Mouse (Mus musculus): ENCODE results near the gene Iqgap2. TPM values are rescaled to one million over a fixed set of nuclear protein-coding genes. Genes with fewer than 3 reads are reported as not detected.

The Iqgap2 gene
- polyA plus RNA-seq, 1 experiment from 2014 or later = 4.0 TPM

DNA sequence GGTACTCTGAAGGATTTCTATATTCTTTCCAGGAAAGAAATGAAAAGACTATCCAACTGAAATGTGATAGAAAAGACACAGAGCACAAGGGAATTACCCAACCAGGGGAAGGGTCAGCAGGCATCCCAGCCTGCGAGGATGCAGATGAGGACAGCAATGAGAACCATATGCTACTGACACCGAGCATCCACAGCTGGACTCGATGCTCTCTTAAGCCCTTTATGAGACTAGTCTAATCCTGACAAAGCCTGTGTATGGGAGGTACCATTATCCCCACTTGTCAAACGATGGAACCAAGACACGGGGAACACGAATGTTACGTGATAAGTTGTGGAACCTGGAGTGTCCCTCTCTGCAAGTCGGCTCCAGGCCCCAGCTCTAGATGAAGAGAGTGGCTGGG is 29.5 kb downstream of the Iqgap2 start:
- H3K4me3 ChIP-seq (replicated peaks; ENCODE audit: low read length) = no peak overlapping the region
- no peaks in the 10 kb centered on the region for H3K4me1 ChIP-seq (replicated peaks; ENCODE audit: control insufficient read depth, insufficient read depth, low read length)
- no peak overlapping the region for H3K27ac ChIP-seq (ENCODE audit: low read length)
- no peak overlapping the region for H3K9ac ChIP-seq (replicated peaks; ENCODE audit: low read depth, low read length)
- WGBS = 90% methylated on average over 8 of the region's 8 CpGs
- no peaks in the 10 kb centered on the region for H3K9me3 ChIP-seq (ENCODE audit: control insufficient read depth, low read length)
- no peak overlapping the region for H3K4me2 ChIP-seq (ENCODE audit: low read length)
- H3K36me3 ChIP-seq (ENCODE audit: control insufficient read depth, insufficient read depth) = no peaks in the 10 kb centered on the region
- H3K27me3 ChIP-seq (replicated peaks; ENCODE audit: control insufficient read depth, insufficient read depth, low read length) = no peaks in the 10 kb centered on the region
- no peak for ATAC-seq

DNA sequence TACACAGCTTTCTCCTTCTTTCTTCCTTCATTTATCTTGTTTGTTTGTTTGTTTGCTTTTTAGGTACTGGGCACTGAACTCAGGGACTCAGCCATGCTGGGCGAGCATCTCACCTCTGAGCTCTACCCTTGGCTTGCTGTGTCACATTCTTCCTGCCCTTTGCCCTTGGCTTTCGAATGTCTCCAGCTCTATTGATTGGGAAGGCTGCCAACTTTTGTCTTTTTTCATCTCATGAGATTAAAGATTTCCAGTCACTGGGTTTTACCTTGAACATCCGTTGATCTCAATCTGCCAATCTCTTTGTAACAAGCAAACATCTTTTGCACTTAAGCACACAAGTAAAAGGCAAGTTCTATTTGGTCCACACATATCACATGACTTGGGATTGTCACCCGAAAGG is 32.5 kb downstream of the Iqgap2 start:
- Histone ChIP-seq H3K9ac (replicated peaks; ENCODE audit: low read depth, low read length) (no peak overlapping the region), H3K36me3 (ENCODE audit: control insufficient read depth, insufficient read depth) (no peaks in the 10 kb centered on the region), H3K27me3 (replicated peaks; ENCODE audit: control insufficient read depth, insufficient read depth, low read length) (no peaks in the 10 kb centered on the region), H3K4me3 (replicated peaks; ENCODE audit: low read length) (no peak overlapping the region), H3K9me3 (ENCODE audit: control insufficient read depth, low read length) (no peaks in the 10 kb centered on the region), H3K27ac (ENCODE audit: low read length) (no peak overlapping the region), H3K4me2 (ENCODE audit: low read length) (no peak overlapping the region), H3K4me1 (replicated peaks; ENCODE audit: control insufficient read depth, insufficient read depth, low read length) (no peaks in the 10 kb centered on the region)
- 68% methylated on average over 4 of the region's 4 CpGs for WGBS
- ATAC-seq = no peak

DNA sequence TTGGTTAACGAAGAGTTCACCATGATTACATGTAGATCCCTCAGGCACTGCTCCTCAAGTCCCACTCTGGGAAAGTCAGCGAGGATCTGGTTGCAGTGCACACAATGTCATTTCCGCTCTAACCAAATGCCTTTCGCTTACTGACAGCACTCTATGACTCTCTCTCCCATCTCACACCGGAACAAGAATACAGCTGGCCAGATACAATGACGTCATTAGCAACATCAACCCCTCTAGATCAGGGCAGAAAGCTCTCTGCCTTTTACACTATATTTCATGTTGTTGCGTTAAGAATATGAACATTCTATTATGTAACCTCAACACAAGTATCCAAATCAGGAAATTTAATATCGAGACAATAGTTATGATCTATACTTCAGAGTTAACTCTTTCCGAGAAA is 32.9 kb downstream of the Iqgap2 start:
- H3K4me2 ChIP-seq (ENCODE audit: low read length) = no peak overlapping the region
- H3K27ac ChIP-seq (ENCODE audit: low read length) = no peak overlapping the region
- no peak for ATAC-seq
- no peaks in the 10 kb centered on the region for H3K9me3 ChIP-seq (ENCODE audit: control insufficient read depth, low read length)
- no peak overlapping the region for H3K4me3 ChIP-seq (replicated peaks; ENCODE audit: low read length)
- 88% methylated on average over 9 of the region's 9 CpGs for WGBS
- H3K27me3 ChIP-seq (replicated peaks; ENCODE audit: control insufficient read depth, insufficient read depth, low read length) = no peaks in the 10 kb centered on the region
- H3K36me3 ChIP-seq (ENCODE audit: control insufficient read depth, insufficient read depth) = no peaks in the 10 kb centered on the region
- H3K4me1 ChIP-seq (replicated peaks; ENCODE audit: control insufficient read depth, insufficient read depth, low read length) = no peaks in the 10 kb centered on the region
- no peak overlapping the region for H3K9ac ChIP-seq (replicated peaks; ENCODE audit: low read depth, low read length)

DNA sequence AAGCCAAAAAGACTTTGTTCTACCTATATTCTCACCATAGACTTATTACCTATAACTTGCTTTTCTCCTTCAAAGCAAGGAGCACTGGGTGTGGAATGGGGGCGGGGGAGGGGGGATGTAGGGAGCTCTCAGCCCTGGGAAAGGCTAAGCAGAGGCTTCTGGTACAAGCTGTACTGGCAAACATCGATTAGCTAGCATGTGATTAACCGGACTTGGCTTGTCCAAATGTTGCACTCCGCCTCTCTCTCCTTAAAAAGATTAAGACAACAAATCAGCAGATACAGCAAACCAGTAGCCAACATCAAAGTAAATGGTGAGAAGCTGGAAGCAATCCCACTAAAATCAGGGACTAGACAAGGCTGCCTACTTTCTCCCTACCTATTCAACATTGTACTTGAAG is 36.2 kb downstream of the Iqgap2 start:
- Histone ChIP-seq H3K4me1 (replicated peaks; ENCODE audit: control insufficient read depth, insufficient read depth, low read length) (no peaks in the 10 kb centered on the region; the same call in 1 of the 2 replicates), H3K4me2 (ENCODE audit: low read length) (no peak overlapping the region), H3K4me3 (replicated peaks; ENCODE audit: low read length) (no peak overlapping the region), H3K9me3 (ENCODE audit: control insufficient read depth, low read length) (no peaks in the 10 kb centered on the region), H3K27ac (ENCODE audit: low read length) (no peak overlapping the region), H3K27me3 (replicated peaks; ENCODE audit: control insufficient read depth, insufficient read depth, low read length) (no peaks in the 10 kb centered on the region), H3K36me3 (ENCODE audit: control insufficient read depth, insufficient read depth) (no peaks in the 10 kb centered on the region), H3K9ac (replicated peaks; ENCODE audit: low read depth, low read length) (no peak overlapping the region)
- 84% methylated on average over 4 of the region's 4 CpGs for WGBS
- ATAC-seq = no peak

DNA sequence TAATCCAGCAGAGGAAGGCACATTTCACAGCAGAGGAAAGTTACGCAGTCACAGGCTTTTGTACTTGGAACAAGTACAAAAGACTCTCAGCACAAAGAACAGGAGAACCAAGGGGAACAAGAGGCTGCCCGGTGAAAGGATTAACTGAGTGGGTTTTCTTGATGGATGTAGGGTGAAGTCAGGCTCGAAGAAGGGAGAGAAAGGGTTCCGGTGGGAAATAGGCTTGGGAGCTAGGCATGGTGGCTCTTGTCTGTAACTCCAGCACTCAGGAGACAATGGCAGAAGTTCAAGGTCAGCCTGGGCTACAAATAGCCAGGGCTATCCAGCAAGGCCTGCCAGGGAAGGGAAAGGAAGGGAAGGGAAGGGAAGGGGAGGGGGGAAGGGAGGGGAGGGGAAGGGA is 40.1 kb downstream of the Iqgap2 start:
- 7% methylated on average over 4 of the region's 4 CpGs for WGBS

DNA sequence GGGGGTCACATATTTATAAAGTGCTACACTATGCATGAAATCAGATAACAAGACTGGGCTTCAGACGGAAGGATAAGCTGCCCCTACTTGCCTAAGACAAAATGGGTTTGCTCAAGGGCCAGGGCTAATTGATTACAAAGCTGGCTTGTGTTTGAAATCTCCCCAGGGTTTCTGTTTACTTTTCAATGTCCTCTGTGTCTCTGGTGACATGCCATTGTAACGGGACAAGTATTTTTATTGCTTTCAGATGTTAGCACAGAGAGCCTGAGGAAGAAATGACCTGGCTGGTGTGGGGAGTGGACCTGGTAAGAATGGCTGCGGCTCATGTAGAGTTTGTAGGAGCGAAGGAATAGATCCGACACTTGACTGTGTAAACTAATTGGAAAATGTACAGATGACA is 41.3 kb downstream of the Iqgap2 start:
- no peak for ATAC-seq
- Histone ChIP-seq H3K4me1 (replicated peaks; ENCODE audit: control insufficient read depth, insufficient read depth, low read length) (peaks cover 10% of the 10 kb centered on the region), H3K9ac (replicated peaks; ENCODE audit: low read depth, low read length) (no peak overlapping the region), H3K27ac (ENCODE audit: low read length) (no peak overlapping the region), H3K27me3 (replicated peaks; ENCODE audit: control insufficient read depth, insufficient read depth, low read length) (no peaks in the 10 kb centered on the region), H3K4me2 (ENCODE audit: low read length) (no peak overlapping the region), H3K36me3 (ENCODE audit: control insufficient read depth, insufficient read depth) (no peaks in the 10 kb centered on the region), H3K4me3 (replicated peaks; ENCODE audit: low read length) (no peak overlapping the region), H3K9me3 (ENCODE audit: control insufficient read depth, low read length) (no peaks in the 10 kb centered on the region)
- 58% methylated on average over 5 of the region's 5 CpGs for WGBS

More for the DNA sequence above, 40.1 kb downstream of the Iqgap2 start:
- no peak overlapping the region for H3K4me3 ChIP-seq (replicated peaks; ENCODE audit: low read length)
- H3K27ac ChIP-seq (ENCODE audit: low read length) = no peak overlapping the region
- no peak for ATAC-seq
- H3K36me3 ChIP-seq (ENCODE audit: control insufficient read depth, insufficient read depth) = no peaks in the 10 kb centered on the region
- H3K27me3 ChIP-seq (replicated peaks; ENCODE audit: control insufficient read depth, insufficient read depth, low read length) = no peaks in the 10 kb centered on the region
- no peak overlapping the region for H3K9ac ChIP-seq (replicated peaks; ENCODE audit: low read depth, low read length)
- no peak overlapping the region for H3K4me2 ChIP-seq (ENCODE audit: low read length)
- no peaks in the 10 kb centered on the region for H3K9me3 ChIP-seq (ENCODE audit: control insufficient read depth, low read length)
- peaks cover 10% of the 10 kb centered on the region for H3K4me1 ChIP-seq (replicated peaks; ENCODE audit: control insufficient read depth, insufficient read depth, low read length)

DNA sequence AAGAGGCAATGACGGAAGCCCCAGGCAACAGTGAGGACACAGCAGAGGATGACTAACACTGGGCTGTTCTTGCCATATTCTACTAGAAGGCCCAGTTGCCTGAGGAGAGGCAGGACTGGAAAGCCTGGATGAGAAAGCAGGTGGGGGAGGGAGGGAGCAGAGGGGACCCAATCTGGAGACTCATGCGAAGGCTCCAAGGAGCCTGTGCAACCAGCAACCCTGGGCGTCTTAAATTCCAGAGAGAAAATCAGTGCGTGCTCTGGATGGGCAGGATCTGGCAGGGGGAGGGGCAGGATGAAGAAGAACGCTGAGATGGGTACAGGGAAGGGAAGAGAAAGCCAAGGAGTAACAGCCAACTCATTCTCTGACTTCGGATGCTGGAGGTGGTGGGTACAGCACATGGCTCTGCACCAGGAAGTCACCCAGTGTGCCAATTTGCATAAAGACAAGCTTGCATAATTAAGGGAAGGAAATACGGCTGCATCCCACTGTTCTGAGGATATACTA is 42.2 kb downstream of the Iqgap2 start:
- Histone ChIP-seq H3K4me2 (ENCODE audit: low read length) (peak overlapping the region; percentile 42), H3K9me3 (ENCODE audit: control insufficient read depth, low read length) (no peaks in the 10 kb centered on the region), H3K36me3 (ENCODE audit: control insufficient read depth, insufficient read depth) (no peaks in the 10 kb centered on the region), H3K4me1 (replicated peaks; ENCODE audit: control insufficient read depth, insufficient read depth, low read length) (peaks cover 10% of the 10 kb centered on the region), H3K27ac (ENCODE audit: low read length) (peak overlapping the region; percentile 20; the same call in 1 of the 2 replicates), H3K9ac (replicated peaks; ENCODE audit: low read depth, low read length) (no peak overlapping the region), H3K4me3 (replicated peaks; ENCODE audit: low read length) (0 out of 2 replicates have a peak overlapping the region, but pooled peaks have one; percentile 12), H3K27me3 (replicated peaks; ENCODE audit: control insufficient read depth, insufficient read depth, low read length) (no peaks in the 10 kb centered on the region)
- peak; percentile 87 for ATAC-seq
- 31% methylated on average over 7 of the region's 7 CpGs for WGBS

DNA sequence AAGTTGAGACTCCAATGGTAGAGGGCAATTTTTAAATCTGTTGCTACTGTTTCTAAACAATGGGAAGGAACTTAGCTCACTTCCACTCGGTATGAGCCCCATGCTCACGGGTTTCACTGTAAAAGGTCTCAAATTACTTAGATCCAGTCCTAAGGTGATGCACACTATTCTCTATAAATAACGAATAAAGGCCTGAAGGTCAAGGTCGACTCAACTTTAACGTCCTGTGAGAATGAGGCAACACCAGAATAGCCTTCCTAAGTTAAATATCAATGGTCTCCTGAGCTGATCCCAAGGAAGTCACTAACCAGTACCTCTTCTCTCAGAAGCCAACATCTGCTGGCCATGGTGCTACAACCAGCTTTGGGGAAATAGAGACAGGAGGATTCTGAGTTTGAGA is 45.4 kb downstream of the Iqgap2 start:
- H3K27ac ChIP-seq (ENCODE audit: low read length) = no peak overlapping the region
- no peaks in the 10 kb centered on the region for H3K36me3 ChIP-seq (ENCODE audit: control insufficient read depth, insufficient read depth)
- no peaks in the 10 kb centered on the region for H3K9me3 ChIP-seq (ENCODE audit: control insufficient read depth, low read length)
- 81% methylated on average over 5 of the region's 5 CpGs for WGBS
- no peak overlapping the region for H3K4me2 ChIP-seq (ENCODE audit: low read length)
- peaks cover 10% of the 10 kb centered on the region for H3K4me1 ChIP-seq (replicated peaks; ENCODE audit: control insufficient read depth, insufficient read depth, low read length)
- H3K27me3 ChIP-seq (replicated peaks; ENCODE audit: control insufficient read depth, insufficient read depth, low read length) = no peaks in the 10 kb centered on the region
- H3K9ac ChIP-seq (replicated peaks; ENCODE audit: low read depth, low read length) = no peak overlapping the region
- no peak overlapping the region for H3K4me3 ChIP-seq (replicated peaks; ENCODE audit: low read length)
- no peak for ATAC-seq

DNA sequence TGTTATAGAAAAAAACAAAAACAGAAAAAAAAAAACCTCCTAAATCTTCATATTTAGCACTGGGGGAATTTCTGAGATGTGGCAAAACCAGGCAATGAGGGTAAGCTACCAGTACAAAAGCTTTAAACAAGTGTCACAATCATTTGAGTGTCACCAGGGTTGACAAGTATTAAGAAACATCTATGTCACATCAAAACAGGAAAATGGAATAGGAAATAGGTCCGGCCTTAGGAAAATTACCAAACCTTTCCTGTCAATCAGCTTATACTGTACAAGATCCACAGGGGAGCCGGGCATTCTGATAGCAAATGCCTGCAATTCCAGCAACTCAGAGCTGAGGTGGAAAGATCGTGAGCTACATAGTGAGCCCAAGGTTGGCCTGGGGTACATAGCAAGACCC is 46.8 kb downstream of the Iqgap2 start:
- Histone ChIP-seq H3K36me3 (ENCODE audit: control insufficient read depth, insufficient read depth) (no peaks in the 10 kb centered on the region), H3K27ac (ENCODE audit: low read length) (no peak overlapping the region), H3K4me3 (replicated peaks; ENCODE audit: low read length) (no peak overlapping the region), H3K4me2 (ENCODE audit: low read length) (no peak overlapping the region), H3K27me3 (replicated peaks; ENCODE audit: control insufficient read depth, insufficient read depth, low read length) (no peaks in the 10 kb centered on the region), H3K4me1 (replicated peaks; ENCODE audit: control insufficient read depth, insufficient read depth, low read length) (peaks cover 5% of the 10 kb centered on the region), H3K9ac (replicated peaks; ENCODE audit: low read depth, low read length) (no peak overlapping the region), H3K9me3 (ENCODE audit: control insufficient read depth, low read length) (no peaks in the 10 kb centered on the region)
- ATAC-seq = no peak
- WGBS = 85% methylated on average over 3 of the region's 3 CpGs

DNA sequence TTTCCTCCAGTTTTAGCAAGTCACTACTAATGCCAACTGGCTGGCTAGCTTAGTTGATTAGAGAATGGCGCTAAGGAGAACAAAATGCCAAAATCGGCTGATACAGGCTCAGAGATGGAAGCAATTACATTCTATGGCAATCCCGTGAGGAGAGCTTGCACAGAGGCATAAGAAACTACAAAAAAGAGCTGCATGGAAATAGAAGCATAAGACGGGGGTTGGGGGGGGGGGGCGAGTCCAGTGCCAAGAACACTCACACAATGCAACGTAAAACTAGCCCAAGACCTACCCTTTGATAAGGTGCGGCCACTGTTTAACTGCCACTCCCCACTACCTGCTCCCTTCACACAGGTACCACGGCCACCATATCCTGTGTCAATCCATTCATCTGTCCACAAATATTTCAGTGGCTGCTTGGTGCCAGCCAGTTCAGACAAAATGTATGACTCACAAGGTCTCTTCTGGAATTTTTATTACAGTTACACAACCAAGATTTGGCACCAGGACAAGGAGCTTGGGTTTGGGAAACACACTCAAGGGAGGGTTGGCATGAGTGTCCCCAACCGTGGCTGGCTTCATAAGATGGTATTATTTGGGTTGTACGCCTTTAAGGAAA is 48.2 kb downstream of the Iqgap2 start:
- Histone ChIP-seq H3K9me3 (ENCODE audit: control insufficient read depth, low read length) (no peaks in the 10 kb centered on the region), H3K4me2 (ENCODE audit: low read length) (no peak overlapping the region), H3K27me3 (replicated peaks; ENCODE audit: control insufficient read depth, insufficient read depth, low read length) (no peaks in the 10 kb centered on the region), H3K36me3 (ENCODE audit: control insufficient read depth, insufficient read depth) (no peaks in the 10 kb centered on the region), H3K9ac (replicated peaks; ENCODE audit: low read depth, low read length) (no peak overlapping the region), H3K4me3 (replicated peaks; ENCODE audit: low read length) (no peak overlapping the region), H3K4me1 (replicated peaks; ENCODE audit: control insufficient read depth, insufficient read depth, low read length) (no peaks in the 10 kb centered on the region), H3K27ac (ENCODE audit: low read length) (no peak overlapping the region)
- 74% methylated on average over 9 of the region's 10 CpGs for WGBS
- no peak for ATAC-seq
